Mouse (Mus musculus): ENCODE measurements around the gene Fgfbp1.

Gene Fgfbp1

DNA sequence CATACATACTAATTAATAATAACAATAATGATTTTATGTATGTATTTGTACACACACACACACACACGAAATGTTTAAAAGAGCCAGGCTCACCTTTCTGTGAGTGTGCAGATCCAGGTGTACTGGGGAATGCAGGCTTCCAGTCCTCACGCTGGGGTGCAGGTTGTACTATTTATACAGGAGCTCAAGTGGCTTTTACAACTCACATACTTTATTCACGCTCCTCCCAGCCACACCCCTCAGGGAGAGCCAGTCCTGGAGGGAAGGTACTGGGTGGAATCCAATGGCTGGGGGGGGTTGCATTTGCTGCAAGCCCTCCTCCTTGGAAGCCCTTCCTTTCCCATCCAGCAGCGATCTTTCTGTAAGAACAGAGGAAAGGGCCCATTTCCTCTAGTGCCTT, at the start of gene Fgfbp1:
Gene Fgfbp1, minus strand, starts transcription at position 160 of the 400 bp plus-strand sequence.
- no peak for DNase-seq (ENCODE audit: low spot score in 2 of 2)

DNA sequence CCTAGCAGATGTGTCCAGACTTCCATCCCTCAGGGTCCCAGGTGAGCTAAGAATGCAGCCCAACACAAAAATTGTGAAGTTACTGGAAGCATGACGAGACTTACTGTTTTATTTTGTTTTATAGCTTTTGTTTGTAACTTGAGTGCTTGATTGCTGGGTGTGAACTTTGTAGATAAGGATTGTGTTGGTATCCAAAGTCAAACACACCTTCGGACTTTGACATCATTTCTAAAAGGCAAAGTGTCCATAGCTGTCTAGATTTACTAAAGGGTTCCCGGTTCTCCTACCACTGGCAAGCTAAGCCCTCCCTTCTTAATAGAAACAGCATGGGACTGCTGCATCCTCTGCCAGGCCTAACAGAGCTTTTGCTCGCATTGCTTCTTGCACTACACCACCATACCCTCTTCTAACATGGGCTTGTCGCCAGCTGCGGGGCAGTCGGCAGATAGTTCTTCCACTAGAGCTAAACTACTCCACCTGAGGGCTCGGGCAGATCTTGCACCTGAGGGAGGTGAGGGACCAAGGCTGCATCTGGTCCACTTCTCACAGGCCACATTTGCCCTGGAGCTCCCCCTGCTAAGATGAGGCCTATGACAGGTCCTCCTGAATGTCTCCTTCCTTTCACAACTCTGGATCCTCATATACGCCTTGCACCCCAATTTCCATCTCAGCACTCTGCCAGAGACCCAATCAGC, 16.9 kb upstream of the Fgfbp1 start:
- no peak for DNase-seq (ENCODE audit: low spot score in 2 of 2)

DNA sequence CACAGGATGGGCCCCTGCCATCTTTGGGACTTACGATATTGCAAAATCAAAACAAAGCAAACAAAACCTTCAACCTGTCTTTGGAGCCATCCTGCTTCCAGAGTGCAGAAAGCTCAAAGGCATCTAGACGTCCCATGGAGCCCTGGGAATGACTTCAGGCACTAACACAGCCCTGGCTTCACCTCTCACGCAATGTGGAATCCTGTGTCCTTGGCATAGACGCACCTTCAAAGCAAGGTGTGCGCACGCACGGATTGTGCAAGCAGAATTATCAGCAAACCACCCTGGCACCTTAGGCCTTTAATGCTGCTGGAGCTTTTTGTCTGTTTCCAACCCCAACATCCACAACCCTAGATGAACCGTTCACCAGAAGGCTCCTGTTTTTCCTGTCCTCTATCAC, 16.0 kb upstream of the Fgfbp1 start:
- DNase-seq (ENCODE audit: low spot score in 2 of 2) = no peak

DNA sequence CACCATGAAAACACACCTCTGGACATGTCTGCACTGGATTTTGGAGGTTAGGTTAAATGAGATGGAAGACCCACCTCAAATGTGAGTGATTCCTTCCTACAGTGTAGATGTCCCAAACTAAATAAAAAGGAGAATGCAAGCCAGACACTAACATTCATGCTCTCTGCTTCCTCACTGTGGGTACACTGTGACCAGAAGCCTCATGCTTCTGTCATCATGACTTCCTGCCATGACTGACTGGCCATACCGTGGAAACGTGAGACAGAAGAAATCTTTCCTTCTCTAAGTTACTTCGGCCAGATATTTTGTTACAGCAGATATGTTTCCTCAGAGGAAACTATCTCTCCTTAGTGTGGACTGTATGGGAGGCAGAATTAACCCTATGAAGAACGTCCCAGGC, 14.6 kb upstream of the Fgfbp1 start:
- DNase-seq (ENCODE audit: low spot score in 2 of 2) = no peak

DNA sequence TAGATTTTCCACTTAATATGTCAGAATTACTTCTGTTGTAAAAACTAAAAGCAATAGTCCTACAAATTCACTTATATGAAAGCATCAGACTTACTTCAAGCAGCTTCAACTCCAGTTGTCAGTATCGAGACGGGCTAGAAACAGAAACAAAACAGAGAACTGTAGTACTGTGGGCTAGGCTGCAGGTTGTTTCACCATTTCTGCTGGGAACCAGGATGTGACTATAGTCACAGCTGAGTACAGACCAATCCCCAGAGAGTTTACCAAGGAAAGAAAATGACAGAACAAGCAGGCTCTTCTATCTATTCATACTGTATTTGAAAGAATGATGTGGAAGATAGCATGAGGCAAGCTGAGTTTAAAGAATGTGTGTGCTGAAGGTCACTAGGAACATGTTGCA, 13.4 kb upstream of the Fgfbp1 start:
- no peak for DNase-seq (ENCODE audit: low spot score in 2 of 2)

DNA sequence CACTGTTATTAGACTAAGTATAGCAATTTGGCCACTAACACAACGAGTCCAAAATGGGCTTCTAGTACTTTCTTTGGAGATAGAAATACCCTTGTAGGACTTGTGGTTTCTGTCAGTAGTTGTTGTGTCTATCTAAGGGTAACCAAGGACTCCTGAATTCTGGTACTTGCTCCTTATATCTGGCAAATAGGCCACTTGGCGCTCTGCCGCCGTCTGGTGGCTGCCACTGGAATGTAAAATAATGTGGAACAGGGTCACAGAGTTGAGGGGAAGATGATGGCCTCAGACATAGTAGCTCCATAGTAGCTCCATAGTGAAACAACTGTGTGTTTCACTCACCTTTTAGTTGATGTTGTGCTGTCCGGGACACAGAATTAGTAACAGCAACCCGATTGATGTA, 8.7 kb upstream of the Fgfbp1 start:
- peak in 1 of 2 experiments; percentile 33 for DNase-seq (ENCODE audit: low spot score in 2 of 2)

DNA sequence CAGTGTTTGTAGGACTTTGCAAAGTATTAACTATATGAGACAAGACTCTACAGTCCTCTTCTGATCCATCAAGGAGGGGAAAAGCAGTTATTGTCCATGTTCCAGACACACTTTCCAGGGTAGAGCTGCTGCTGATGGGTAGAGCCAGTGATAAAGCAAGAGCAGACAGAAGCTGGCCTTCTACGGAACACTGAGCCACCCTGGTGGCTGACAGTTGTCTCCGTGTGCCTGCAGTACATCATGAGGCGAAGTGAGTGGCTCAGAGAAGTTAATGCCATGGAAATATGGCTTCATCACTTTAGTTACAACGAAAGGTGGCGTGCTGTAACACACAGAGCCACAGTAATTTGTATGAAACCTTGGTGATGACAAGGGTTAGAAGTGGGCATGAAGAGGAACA, 7.4 kb upstream of the Fgfbp1 start:
- no peak for DNase-seq (ENCODE audit: low spot score in 2 of 2)

DNA sequence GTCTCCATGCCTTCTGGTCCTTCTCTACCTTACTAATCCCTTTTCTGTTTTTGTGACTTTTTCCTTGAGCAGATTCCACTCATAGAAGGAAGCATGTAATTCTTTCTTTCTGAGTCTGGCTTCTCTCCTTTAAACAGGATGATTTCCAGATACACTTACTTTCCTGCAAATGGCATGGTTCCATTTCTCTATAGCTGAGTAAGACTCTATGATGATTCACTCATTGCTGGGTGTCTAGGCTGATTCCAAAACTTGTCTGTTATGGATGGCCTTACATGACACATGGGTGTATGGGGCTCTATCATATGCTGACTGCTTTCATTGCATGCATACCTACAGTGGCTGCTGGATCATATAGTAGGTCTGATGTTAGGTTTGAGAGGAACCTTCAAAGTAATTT, 4.6 kb upstream of the Fgfbp1 start:
- DNase-seq (ENCODE audit: low spot score in 2 of 2) = no peak

DNA sequence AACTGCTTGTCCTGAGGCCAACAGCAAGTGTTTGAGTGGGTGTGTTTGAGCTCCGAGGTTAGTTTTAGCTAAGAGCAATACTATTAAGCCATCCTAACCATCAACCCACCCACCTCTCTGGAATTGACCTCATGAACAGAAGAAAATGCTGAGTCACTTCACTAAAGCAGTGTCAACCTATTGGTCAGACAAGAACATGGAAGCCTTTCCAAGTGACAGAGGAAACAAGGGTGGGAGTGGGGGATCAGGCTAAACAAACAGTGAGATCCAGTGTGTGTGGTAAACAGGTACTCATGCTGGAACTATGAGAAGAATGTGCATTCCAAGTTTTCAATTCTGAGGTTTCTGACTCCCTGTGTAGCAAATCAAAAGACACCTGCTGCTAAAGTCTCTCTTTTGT, 1.3 kb upstream of the Fgfbp1 start:
- DNase-seq (ENCODE audit: low spot score in 2 of 2) = no peak

DNA sequence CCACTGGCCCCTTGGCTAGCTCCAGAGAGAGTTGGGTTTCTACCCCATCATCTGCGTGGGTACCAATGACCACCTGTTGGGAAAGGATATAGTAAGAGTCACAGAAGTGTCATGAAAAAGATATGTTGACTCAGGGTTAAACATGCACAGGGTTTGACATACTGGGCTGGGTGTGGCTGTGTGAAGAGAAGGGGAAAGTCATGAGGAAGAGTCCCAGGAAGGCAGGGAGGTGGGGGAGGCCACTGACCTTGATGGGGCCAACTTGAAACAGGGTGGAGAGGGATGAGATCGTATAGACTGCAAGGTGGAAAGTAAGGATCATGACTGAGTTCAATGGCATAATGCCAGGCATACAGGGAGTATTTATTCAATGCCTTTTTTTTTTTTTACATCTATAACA, 1.2 kb downstream of the Fgfbp1 start:
- no peak for DNase-seq (ENCODE audit: low spot score in 2 of 2)

DNA sequence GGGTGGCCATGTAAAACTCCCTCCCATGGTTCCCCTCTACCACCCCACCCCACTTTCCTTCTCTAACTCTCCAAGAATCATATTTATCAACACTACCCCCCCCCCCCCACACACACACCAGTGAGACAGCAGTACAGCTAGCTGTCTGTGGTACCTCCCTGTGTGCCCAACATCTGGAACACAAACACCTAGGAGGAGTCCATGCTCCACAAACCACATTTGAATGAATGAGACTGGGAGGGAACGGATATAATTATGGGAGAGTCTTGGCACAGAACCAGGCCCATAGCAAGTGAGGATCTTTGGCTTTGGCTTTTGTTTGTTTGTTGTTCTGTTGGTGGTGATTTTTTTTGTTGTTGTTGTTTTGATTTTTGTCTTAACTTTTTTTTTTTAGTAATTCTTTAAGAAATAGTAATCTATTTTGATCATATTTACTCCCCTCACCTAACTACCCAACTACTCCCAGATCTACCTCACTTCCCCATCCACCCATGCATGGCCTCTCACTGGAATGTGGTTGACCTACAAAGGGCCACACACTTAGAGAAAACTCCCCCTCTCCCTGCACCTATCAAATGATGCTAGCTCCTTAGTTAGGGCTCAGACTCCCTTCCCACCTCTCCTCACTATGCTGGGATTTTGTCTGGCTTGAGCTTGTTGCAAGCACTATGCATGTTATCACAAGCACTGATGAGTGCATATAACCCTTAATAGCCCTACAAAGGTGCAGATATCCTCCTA, 4.6 kb downstream of the Fgfbp1 start:
- no peak for DNase-seq (ENCODE audit: low spot score in 2 of 2)

DNA sequence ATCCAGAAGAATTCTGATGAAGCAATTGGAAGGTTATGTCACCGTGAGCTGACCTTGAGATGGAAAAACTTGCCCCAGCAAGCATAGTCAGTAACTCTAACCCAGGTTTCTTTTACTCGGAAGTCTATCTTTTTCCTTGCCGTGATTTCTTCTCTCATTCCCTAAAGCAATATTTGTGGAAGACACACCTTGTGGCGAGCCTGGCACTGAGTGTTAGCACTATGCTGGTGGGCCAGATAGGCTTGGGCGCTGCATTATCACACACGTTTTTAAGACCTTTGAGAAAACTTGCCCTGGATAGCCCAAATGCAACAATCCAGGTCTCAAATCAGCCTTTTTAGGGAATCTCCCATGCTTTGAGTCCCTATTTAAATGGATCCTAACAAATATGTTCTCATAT, 7.4 kb downstream of the Fgfbp1 start:
- DNase-seq (ENCODE audit: low spot score in 2 of 2) = no peak

DNA sequence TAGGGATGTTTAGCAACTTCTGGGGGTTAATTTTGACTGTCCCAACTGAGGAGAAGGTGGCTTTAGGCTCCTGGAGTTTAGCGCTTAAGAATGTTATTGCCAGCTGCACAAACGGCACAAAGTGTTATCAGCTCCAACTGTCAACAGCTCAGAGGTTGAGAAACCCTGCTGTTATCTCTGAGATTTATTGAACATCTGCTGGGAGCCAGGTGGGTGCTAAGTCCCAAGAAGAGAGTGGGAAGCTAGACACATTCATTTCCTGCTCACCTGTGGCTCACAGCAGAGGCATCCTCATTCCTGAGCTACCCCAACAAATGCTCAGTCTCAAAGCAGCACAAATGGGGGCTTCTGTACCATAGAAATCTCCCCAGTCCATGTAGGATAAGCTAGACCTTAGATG, 10.4 kb downstream of the Fgfbp1 start:
- no peak for DNase-seq (ENCODE audit: low spot score in 2 of 2)

DNA sequence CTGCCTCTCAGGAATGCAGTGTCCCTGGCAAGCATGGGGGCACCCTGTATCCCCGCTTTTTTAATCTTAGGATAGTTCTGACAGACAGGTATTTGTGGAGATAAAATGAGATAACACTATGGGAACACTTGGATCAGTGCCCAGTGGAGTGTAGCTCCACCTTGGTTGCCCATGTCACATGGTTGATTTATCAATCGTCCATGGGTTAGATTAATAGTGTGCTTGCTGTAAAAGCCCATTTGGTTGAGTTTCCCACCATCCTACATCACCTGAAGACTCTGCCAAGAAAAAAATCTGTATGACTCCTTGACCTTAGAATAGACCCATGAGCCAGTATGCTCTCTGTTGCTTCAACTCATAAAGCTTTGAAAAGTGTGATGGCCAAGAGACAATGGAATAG, 11.0 kb downstream of the Fgfbp1 start:
- DNase-seq (ENCODE audit: low spot score in 2 of 2) = no peak

DNA sequence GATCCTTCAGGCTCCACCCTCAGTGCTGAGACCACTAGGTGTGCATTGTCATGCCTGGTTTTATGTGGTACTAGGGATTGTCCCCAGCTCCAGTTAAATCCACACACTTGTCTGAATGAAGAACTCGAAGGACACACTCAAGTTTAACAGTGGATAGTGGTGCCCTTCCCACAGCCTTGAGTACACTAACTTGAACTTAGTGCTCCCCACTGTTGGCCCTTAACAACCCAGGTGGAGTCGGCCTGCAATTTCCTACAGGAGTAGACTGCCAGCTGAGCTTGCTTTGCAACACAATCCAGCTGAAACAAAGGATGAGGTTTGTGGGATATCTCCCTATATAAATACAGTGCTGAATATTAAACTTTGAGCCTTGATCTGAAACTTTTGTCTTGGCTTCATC, 12.9 kb downstream of the Fgfbp1 start:
- no peak for DNase-seq (ENCODE audit: low spot score in 2 of 2)

DNA sequence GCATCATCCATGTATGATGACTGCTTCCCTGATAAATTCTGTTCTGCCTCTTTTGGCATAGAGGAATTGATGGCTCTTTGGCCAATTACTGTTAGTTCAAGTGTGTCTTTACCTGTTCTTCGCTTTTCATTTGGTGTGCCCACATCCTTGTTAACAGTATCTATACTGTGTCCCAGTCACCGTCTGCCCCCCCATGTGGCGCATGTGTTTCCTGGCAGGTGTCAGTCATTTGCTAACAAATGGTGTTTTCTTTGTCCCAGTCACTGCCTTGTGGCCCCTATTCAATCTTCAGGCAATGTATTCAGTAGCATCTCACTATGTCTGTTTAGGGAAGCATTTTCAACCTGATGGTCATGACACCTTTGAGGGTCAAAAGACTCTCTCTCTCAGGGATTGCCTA, 20.5 kb downstream of the Fgfbp1 start:
- no peak for DNase-seq (ENCODE audit: low spot score in 2 of 2)

DNA sequence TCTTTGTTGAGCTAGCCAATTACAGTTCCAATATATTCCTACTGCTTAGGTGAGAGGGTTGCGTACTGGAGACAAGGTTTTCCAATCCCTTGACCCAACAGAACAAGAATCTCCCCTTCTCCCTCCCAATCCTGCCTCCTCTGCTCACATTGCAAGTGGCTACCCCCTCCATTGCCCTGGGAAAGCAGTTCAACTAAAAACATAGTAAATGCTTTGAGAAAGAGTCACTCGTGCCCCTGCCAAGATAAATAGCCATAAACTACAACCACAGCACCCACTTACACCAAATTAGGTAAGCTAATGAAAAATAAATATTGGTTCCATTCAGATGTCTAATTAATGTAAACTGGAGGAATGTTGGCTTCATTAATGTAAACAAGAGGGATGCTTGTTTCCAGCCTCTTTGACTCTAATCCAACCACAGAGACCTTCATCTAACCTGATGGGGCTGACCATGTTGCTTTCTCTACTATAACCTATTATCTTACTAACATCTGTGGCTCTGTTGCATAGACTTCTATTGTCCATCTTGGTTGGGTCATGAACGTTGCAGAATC, 21.6 kb downstream of the Fgfbp1 start:
- no peak for DNase-seq (ENCODE audit: low spot score in 2 of 2)

DNA sequence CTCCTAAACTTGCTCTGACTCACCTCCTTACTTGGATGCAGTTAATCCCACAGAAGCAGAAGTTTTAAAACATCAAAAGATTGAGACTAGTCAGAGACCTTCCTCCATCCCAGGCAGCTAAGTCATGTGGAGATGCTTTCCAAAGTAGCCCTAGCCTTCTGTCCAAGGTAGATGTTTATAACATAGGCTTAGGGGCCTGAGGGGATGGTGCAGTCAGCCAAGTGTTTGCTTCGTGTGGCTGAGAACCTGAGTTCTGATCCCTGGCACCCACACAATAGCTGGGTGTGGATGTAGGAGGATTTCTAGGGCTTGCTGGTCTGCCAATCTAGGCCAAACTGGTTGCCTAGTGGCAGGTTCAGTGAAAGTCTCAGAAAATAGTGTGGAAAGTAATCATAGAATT, 28.3 kb downstream of the Fgfbp1 start:
- no peak for DNase-seq (ENCODE audit: low spot score in 2 of 2)

DNA sequence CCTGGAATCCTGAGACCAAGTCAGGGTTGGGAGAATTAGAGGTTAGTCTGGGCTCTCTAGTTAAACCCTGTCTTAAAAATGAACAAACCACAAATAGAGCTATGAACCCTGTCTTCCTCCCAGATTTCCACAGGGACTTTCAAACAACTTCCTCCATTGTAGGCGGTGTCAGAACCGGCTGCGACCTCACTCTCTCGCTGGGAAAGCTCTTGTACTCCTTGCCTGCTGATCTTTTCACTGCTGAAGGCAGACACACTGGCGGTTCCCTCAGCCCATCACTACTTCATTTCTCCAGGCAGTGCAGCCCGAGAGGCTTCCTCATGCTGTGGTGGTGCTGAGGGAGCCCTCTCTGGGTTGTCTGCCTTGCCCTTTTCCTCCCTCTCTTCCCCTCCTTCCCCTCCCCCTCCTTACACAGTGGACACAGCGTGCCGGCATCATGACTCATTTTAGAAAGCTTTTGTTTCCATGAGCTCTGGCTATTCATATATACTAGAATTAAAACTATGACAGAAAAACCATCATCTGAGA, 32.8 kb downstream of the Fgfbp1 start:
- no peak for DNase-seq (ENCODE audit: low spot score in 2 of 2)

DNA sequence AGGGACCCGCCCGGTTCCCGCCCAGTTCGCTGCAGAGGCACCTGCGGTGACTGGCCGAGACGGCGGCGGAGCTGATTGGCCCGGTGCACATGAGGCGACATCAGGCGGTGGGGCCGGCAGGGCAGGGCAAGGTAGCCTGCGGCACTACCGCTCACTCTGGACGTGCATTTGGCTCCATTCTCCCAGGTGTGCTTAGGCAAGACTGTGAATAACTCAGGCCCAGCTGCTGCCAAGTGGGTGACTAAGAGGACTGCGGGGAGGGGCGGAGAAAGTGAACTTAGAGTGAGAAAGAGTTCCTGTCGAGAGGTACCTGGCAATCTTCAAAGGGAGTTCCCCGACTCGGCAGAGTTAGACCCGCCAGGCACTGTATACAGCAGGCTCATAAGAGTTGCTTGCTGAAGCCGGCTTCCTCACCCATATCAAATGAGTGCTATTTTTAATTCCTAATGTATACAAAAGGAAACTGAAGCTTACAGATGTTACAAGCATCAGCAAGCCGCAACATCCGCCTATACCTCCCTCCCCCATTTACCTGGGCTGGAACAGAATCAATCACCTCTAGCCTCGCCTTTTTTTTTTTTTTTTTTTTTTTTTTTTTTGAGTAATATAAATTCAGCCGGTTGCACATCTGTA, 33.4 kb downstream of the Fgfbp1 start:
- peak; percentile 29 to 34 for DNase-seq (ENCODE audit: low spot score in 2 of 2)

DNA sequence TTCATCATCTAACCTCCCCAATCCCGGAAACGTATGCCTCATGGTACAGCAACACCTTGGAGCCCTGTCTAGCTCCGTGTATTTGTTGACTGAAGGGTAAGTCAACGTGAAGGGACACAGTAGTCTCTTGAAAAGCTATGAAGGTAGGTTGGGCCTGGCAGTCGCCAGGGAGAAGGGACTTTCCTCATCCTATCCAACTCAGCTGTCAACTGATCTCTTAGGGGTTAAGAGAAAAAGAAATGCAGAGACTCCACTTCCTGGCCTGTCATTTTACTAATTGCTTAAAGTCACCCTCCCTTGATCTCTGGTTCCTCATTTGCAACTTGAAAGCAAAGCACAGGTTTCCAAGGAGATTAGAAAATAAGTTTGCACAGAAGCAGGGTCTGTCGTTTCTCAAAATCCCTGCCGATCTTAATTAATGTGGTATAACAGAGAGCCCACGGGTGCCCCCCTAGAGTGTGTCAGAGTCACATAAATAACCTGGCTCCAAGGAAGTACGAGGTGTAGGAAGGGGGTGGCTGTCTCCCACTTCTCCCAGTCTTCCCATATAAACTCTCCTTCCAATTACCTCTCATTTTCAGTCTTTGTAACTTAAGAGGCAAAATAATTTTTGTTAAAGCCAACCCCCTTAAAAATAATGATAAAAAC, 34.1 kb downstream of the Fgfbp1 start:
- DNase-seq (ENCODE audit: low spot score in 2 of 2) = peak in 1 of 2 experiments; percentile 22

DNA sequence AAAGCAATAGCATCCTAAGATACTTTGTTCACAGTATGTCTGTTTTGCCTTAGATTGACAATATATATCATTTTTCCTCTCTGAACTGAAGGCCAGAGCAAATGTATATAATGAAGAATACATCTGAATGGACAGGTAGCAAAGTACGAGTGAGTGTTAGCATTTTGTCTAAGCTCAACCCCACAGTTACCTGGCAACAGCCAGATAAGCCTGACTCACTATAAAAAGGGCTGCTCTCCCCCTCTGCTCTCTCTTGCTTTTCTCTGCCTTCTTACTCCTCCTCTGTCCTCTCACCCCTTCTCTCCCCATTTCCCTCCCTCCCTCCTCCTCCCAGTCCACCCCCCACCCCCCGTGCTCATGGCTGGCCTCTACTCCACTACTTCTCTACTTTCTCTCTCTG, 48.3 kb downstream of the Fgfbp1 start:
- no peak for DNase-seq (ENCODE audit: low spot score in 2 of 2)

Measured in right cerebral cortex, postnatal 10 days (tissue).